Mouse (Mus musculus) forebrain, embryonic 12.5 days (tissue): ENCODE measurements around the gene Fbxo30. TPM values are rescaled to one million over a fixed set of nuclear protein-coding genes. Genes with fewer than 3 reads are reported as not detected.

Experiments
- ATAC-seq: fragments of 200-750 bp; cut with Nextera tagmentation; 2 replicates; pipeline ENCODE4 v1.8.0; 2017; ENCODE audit warnings: moderate TSS enrichment; ENCODE audit not compliant: low FRiP score
- H3K27ac ChIP-seq: fragments of 300-500 bp; sonication (generic); 2 replicates; pipeline ENCODE4 v1.5.1; 2016; ENCODE audit warnings: mild to moderate bottlenecking
- H3K27me3 ChIP-seq: fragments of 300-500 bp; sonication (generic); 2 replicates; pipeline ENCODE4 v1.6.1; 2016; ENCODE audit warnings: mild to moderate bottlenecking
- H3K36me3 ChIP-seq: fragments of 300-500 bp; sonication (generic); replicated peaks from 2 replicates; pipeline ENCODE4 v1.6.1; 2016; ENCODE audit warnings: mild to moderate bottlenecking
- H3K4me1 ChIP-seq: fragments of 300-500 bp; sonication (generic); 2 replicates; pipeline ENCODE4 v1.6.1; 2016
- H3K4me2 ChIP-seq: fragments of 300-500 bp; sonication (generic); 2 replicates; pipeline ENCODE4 v1.6.1; 2016; ENCODE audit warnings: mild to moderate bottlenecking, moderate library complexity
- H3K4me3 ChIP-seq: fragments of 300-500 bp; sonication (generic); replicated peaks from 2 replicates; pipeline ENCODE4 v1.5.1; 2016; ENCODE audit warnings: mild to moderate bottlenecking
- H3K9ac ChIP-seq: fragments of 300-500 bp; sonication (generic); 2 replicates; pipeline ENCODE4 v1.6.1; 2016; ENCODE audit warnings: mild to moderate bottlenecking
- H3K9me3 ChIP-seq: fragments of 300-500 bp; sonication (generic); 2 replicates; pipeline ENCODE4 v1.6.1; 2016
- WGBS: fragments of 180-500 bp; shearing (Covaris S2); methylation state at CpG from one replicate; pipeline ENCODE4 v1.1.7; 2016; 5-methylcytosine and 5-hydroxymethylcytosine counted together
- polyA plus RNA-seq: library from polyadenylated mRNA; unstranded; fragments of >200 nt; fragmentation: Nextera tagmentation; extraction: Ambion mirVana; gene quantifications from 2 replicates; pipeline ENCODE4 v1.2.1, GENCODE M21; 2016

Gene Fbxo30
- polyA plus RNA-seq, 1 experiment from 2014 or later = 46.6 TPM

GRCm38 (mm10) chr10:11343205-11344141, 62.3 kb downstream of the Fbxo30 start, which contains the start of gene Epm2a:
Gene Epm2a, plus strand, starts transcription at chr10:11343404.
- H3K9ac ChIP-seq = peak within 1 kb of the TSS; percentile 92
- H3K27ac ChIP-seq = peak within 1 kb of the TSS; percentile 97
- no peaks in the 10 kb centered on the region for H3K36me3 ChIP-seq
- H3K4me3 ChIP-seq = peak within 1 kb of the TSS; percentile 74
- no peaks in the 10 kb centered on the region for H3K9me3 ChIP-seq
- ATAC-seq = peak; percentile 97
- H3K4me2 ChIP-seq = peak within 1 kb of the TSS; percentile 63
- H3K4me1 ChIP-seq = no peaks in the 10 kb centered on the region
- under 1% methylated on average over 94 of the region's 106 CpGs for WGBS
- no peaks in the 10 kb centered on the region for H3K27me3 ChIP-seq

DNA sequence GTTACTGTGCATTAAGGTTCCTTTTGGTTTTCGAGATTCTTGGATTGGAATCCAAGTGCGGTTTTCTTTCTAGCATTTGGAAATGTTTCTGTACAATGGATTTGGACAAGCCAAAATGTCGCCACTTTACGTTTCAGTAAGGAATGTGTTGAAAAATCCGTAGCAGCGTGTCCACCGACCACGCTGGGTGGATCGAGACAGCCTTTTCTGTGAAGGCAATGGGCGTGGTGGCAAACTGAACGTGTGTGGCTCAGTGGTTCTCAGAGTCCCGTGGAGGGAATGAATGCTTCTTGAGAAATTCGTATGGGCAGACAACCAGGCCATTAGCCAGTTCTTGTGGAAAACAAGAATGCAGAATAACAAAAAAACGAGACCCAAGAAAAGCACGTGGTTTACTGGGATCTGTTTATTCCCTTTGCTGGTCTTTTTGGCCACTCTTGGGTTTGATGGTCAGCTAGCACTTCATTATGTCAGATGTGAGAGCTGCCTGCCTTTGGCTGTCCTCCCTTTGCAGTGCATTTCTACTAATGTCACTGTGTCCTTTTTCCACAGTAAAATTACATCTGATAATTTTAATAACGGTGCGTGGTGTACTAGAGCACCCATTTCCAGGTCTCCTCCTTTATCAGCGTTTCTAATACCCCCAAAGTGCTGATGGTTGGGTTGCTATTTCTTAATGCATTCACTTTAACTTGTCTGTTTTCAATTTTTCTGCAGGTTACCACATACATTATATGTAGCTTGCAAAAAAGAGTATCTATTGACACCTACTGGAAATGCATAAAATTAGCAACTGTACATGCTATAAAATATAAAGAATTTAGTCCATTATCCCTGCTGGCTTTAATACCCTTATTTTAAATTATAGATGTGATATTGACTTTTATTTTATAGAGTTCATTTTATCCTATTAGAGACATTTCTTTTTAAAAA, 63.7 kb downstream of the Fbxo30 start:
- Histone ChIP-seq H3K9me3 (no peaks in the 10 kb centered on the region), H3K4me3 (no peak overlapping the region), H3K9ac (no peak overlapping the region), H3K36me3 (no peaks in the 10 kb centered on the region), H3K4me2 (no peak overlapping the region), H3K27ac (no peak overlapping the region), H3K27me3 (no peaks in the 10 kb centered on the region), H3K4me1 (no peaks in the 10 kb centered on the region)
- ATAC-seq = no peak
- WGBS = 83% methylated on average over 18 of the region's 18 CpGs

Other genes starting within 250 kb of the Fbxo30 start
- gene Grm1, start 199.0 kb upstream of the Fbxo30 start, polyA plus RNA-seq = 2.4 TPM in 2 replicates
- gene Shprh, start 131.9 kb upstream of the Fbxo30 start, polyA plus RNA-seq = 33.0 and 34.4 TPM in 2 replicates
- gene Epm2a, start 62.1 kb downstream of the Fbxo30 start, polyA plus RNA-seq = 0.68 and 1.7 TPM in 2 replicates